Mouse (Mus musculus) MEL (cell line): ENCODE measurements around the gene Sptbn1.

ENCODE experiments used
- CTCF ChIP-seq, 3 experiments: IDR thresholded peaks in 2 of 3; conservative IDR thresholded peaks in 1 of 3; 2 replicates each; pipeline ENCODE4 v1.5.1; 2011 to 2012; ENCODE audit warnings: low read length in 3 of 3, low read depth in 2 of 3, mild to moderate bottlenecking in 2 of 3, improper control_type of control experiment in 1 of 3, inconsistent platforms in 1 of 3, mixed read lengths in 1 of 3, moderate library complexity in 1 of 3; ENCODE audit not compliant: control insufficient read depth in 1 of 3, insufficient read depth in 1 of 3, poor library complexity in 1 of 3, severe bottlenecking in 1 of 3
- E2F4 ChIP-seq: IDR thresholded peaks from 2 replicates; pipeline ENCODE4 v1.6.1; 2011; ENCODE audit warnings: low read depth, low read length, improper control_type of control experiment, borderline replicate concordance
- EP300 ChIP-seq, 2 experiments: IDR thresholded peaks; 2 replicates each; pipeline ENCODE4 v1.6.1; 2011; ENCODE audit warnings: improper control_type of control experiment in 2 of 2, low read length in 2 of 2, low read depth in 1 of 2, mild to moderate bottlenecking in 1 of 2
- ETS1 ChIP-seq: IDR thresholded peaks from 2 replicates; pipeline ENCODE4 v1.6.1; 2012; ENCODE audit warnings: low read depth, mild to moderate bottlenecking, inconsistent platforms, low read length, improper control_type of control experiment, moderate library complexity
- HCFC1 ChIP-seq: IDR thresholded peaks from 2 replicates; pipeline ENCODE4 v1.6.1; 2012; ENCODE audit warnings: low read depth, mild to moderate bottlenecking, inconsistent platforms, low read length, improper control_type of control experiment, moderate library complexity
- KAT2A ChIP-seq: conservative IDR thresholded peaks from 2 replicates; pipeline ENCODE4 v1.6.1; 2012; ENCODE audit warnings: low read depth, low read length, improper control_type of control experiment, inconsistent platforms
- MAZ ChIP-seq: IDR thresholded peaks from 2 replicates; pipeline ENCODE4 v1.6.1; 2012; ENCODE audit warnings: low read depth, mild to moderate bottlenecking, inconsistent platforms, low read length, improper control_type of control experiment
- POLR2A ChIP-seq, 2 experiments: IDR thresholded peaks; 2 replicates each; pipeline ENCODE4 v1.6.1; 2011 to 2012; ENCODE audit warnings: low read length in 2 of 2, mild to moderate bottlenecking in 2 of 2, control low read depth in 1 of 2, improper control_type of control experiment in 1 of 2, low read depth in 1 of 2, moderate library complexity in 1 of 2; ENCODE audit not compliant: control insufficient read depth in 1 of 2, insufficient read depth in 1 of 2, poor library complexity in 1 of 2
- POLR2AphosphoS2 ChIP-seq: IDR thresholded peaks from 2 replicates; pipeline ENCODE4 v1.6.1; 2011; ENCODE audit warnings: low read length, improper control_type of control experiment
- RCOR1 ChIP-seq: IDR thresholded peaks from 2 replicates; pipeline ENCODE4 v1.6.1; 2012; ENCODE audit warnings: low read depth, mild to moderate bottlenecking, inconsistent platforms, low read length, improper control_type of control experiment
- SIN3A ChIP-seq: IDR thresholded peaks from 2 replicates; pipeline ENCODE4 v1.6.1; 2012; ENCODE audit warnings: low read length, improper control_type of control experiment, inconsistent platforms
- ZC3H11A ChIP-seq: IDR thresholded peaks from 2 replicates; pipeline ENCODE4 v1.6.1; 2012; ENCODE audit warnings: low read depth, mild to moderate bottlenecking, inconsistent platforms, low read length, improper control_type of control experiment
- ZKSCAN1 ChIP-seq: IDR thresholded peaks from 2 replicates; pipeline ENCODE4 v1.6.1; 2012; ENCODE audit warnings: low read depth, mild to moderate bottlenecking, inconsistent platforms, low read length, improper control_type of control experiment, moderate library complexity

GRCm38 (mm10) chr11:30257085-30257484, 10.9 kb downstream of the Sptbn1 start:
- TF ChIP-seq HCFC1 (no peak), POLR2AphosphoS2 (no peak), CTCF (IDR thresholded peaks at IDR 0.05 in 2 of 3, conservative IDR thresholded peaks at IDR 0.05 in 1 of 3; ENCODE audit: control insufficient read depth in 1 of 3, insufficient read depth in 1 of 3, low read depth in 2 of 3, low read length in 3 of 3, poor library complexity in 1 of 3, severe bottlenecking in 1 of 3) (no peak), ETS1 (no peak), EP300 (IDR thresholded peaks at IDR 0.05; ENCODE audit: low read depth in 1 of 2, low read length in 2 of 2) (no peak), E2F4 (no peak), MAZ (no peak), POLR2A (IDR thresholded peaks at IDR 0.05; ENCODE audit: control insufficient read depth in 1 of 2, insufficient read depth in 1 of 2, low read depth in 1 of 2, low read length in 2 of 2, poor library complexity in 1 of 2) (no peak), ZC3H11A (no peak), SIN3A (no peak), KAT2A (no peak), ZKSCAN1 (no peak), RCOR1 (no peak)
